Mouse (Mus musculus): ENCODE data around the gene Acta2.

DNA sequence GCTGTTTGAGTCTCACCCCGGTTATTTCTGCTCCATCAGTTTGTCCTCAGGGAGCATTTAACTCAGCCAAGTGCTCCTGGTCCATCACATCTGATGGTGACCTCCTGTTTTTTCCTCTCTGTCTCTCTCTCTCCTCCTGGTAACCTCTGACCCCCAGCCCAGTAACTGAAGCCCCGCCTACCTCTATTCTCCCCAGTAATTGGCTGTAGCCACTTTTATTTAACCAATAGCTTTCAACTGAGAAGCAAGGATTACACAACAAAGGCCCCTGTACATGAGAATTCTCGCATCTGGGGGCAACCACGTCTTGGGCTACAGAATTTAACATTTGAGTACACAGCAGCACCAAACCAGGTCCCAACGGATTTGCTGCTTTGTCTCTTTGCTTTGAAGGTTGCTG, 23.1 kb downstream of the Acta2 start:
- TF ChIP-seq CTCF (IDR thresholded peaks at IDR 0.05; ENCODE audit: low read depth) (no peak), EP300 (optimal IDR thresholded peaks at IDR 0.05) (no peak)
